Mouse (Mus musculus): ENCODE measurements at regions not wholly inside any gene's neighbourhood (a gene's known extent, or its start where the extent isn't known, plus 50 kb on each side); places are given as distances from the start of the nearest gene placed in this dataset.

DNA sequence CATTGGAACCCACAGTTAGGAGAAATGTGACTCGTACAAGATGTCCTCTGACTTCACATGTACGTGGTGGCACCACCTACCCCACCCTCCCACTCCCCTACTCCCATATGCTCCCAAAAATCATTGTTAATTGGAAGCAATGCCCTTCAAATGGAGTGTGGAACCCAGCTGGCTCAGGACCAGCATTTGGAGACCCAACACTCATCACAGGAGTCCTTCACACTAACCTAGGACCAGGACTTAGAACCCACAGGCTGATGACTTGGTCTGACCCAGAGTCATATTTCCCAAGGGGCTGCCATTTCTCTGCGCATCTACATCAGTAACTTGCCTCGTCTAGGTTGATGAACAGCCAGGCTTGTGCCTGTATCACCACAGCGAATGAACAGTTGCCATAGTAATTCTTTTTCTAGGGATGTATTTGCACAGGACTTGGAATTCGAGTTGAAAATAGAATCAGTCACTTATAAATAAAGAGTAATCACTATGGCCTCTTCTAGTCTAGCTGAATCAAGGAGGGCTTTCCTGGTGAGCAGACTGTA is 84.3 kb upstream of the Tmem108 start:
- H3K27me3 ChIP-seq (ENCODE audit: insufficient read depth, low read length), result no peaks in the 10 kb centered on the region
- peaks cover 44% of the 10 kb centered on the region for H3K9me3 ChIP-seq (replicated peaks)
- no peak overlapping the region for H3K4me3 ChIP-seq (ENCODE audit: low read depth, low read length)
- no peaks in the 10 kb centered on the region for H3K4me1 ChIP-seq (ENCODE audit: insufficient read depth, low read depth, low read length)
- H3K36me3 ChIP-seq (replicated peaks), result no peaks in the 10 kb centered on the region
- TF ChIP-seq CTCF (IDR thresholded peaks at IDR 0.05; ENCODE audit: low read depth, low read length), result no peak
- no peak for TF ChIP-seq GATA2 (IDR thresholded peaks at IDR 0.05; ENCODE audit: borderline replicate concordance, low read depth, low read length)
- no peak for TF ChIP-seq POLR2AphosphoS5 (IDR thresholded peaks at IDR 0.05; ENCODE audit: insufficient replicate concordance, low read depth, low read length)
- TF ChIP-seq TAL1 (conservative IDR thresholded peaks at IDR 0.05; ENCODE audit: low read depth, low read length), result no peak
- no peak for TF ChIP-seq GATA1 (IDR thresholded peaks at IDR 0.05; ENCODE audit: borderline replicate concordance, low read length)
- DNase-seq (ENCODE audit: low spot score) (no peak), ATAC-seq (ENCODE audit: extremely low read depth, insufficient number of reproducible peaks, low FRiP score, poor library complexity, severe bottlenecking) (no peak)

DNA sequence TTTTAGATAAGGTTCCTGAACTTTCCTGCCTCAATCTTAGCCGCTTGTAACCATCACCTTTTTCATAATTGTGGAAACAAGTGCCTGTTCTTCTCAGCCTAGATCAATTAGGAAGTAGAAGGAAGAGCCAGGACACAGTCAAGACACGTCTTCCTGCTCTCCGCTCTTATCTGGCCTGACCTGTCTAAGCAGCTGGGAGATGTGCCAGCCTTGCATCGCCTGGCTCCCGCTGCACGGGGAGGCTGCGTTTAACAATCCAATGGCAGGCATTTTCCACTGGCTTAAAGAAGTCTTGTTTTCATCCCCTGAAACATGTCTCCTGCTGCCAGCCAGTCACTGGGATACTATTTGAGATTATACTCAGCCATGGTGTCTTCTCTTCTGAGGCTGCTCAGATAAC is 86.3 kb upstream of the Tmem108 start:
- Histone ChIP-seq H3K36me3 (replicated peaks) (no peaks in the 10 kb centered on the region), H3K9me3 (replicated peaks) (peaks cover 42% of the 10 kb centered on the region), H3K27me3 (ENCODE audit: insufficient read depth, low read length) (no peaks in the 10 kb centered on the region), H3K4me1 (ENCODE audit: insufficient read depth, low read depth, low read length) (no peaks in the 10 kb centered on the region), H3K4me3 (ENCODE audit: low read depth, low read length) (no peak overlapping the region)
- DNase-seq (ENCODE audit: low spot score), result no peak
- TF ChIP-seq TAL1 (conservative IDR thresholded peaks at IDR 0.05; ENCODE audit: low read depth, low read length) (no peak), GATA1 (IDR thresholded peaks at IDR 0.05; ENCODE audit: borderline replicate concordance, low read length) (no peak), GATA2 (IDR thresholded peaks at IDR 0.05; ENCODE audit: borderline replicate concordance, low read depth, low read length) (no peak), CTCF (IDR thresholded peaks at IDR 0.05; ENCODE audit: low read depth, low read length) (no peak), POLR2AphosphoS5 (IDR thresholded peaks at IDR 0.05; ENCODE audit: insufficient replicate concordance, low read depth, low read length) (no peak)
- no peak for ATAC-seq (ENCODE audit: extremely low read depth, insufficient number of reproducible peaks, low FRiP score, poor library complexity, severe bottlenecking)

DNA sequence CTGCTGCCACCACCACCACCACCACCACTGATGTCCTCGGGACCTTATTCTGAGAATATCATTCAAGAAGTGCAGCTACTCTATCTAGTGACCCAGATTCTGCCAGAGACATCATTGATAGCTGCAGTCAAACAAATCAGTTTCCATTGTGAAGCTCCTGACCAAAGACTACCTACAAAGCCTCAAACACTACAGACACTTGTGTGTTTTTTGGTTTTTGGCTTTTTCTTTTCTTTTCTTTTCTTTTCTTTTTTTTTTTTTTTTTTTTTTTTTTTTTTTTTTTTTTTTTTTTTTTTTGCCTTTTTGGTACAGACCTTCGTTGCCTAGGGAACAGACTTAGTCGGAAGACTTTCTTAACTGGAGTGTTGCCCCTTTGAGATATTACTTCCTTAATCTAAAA is 87.4 kb upstream of the Tmem108 start:
- DNase-seq (ENCODE audit: low spot score) (no peak), ATAC-seq (ENCODE audit: extremely low read depth, insufficient number of reproducible peaks, low FRiP score, poor library complexity, severe bottlenecking) (no peak)
- Histone ChIP-seq H3K4me3 (ENCODE audit: low read depth, low read length) (no peak overlapping the region), H3K9me3 (replicated peaks) (peaks cover 52% of the 10 kb centered on the region), H3K4me1 (ENCODE audit: insufficient read depth, low read depth, low read length) (no peaks in the 10 kb centered on the region), H3K27me3 (ENCODE audit: insufficient read depth, low read length) (no peaks in the 10 kb centered on the region), H3K36me3 (replicated peaks) (no peaks in the 10 kb centered on the region)
- no peak for TF ChIP-seq POLR2AphosphoS5 (IDR thresholded peaks at IDR 0.05; ENCODE audit: insufficient replicate concordance, low read depth, low read length)

- Histone ChIP-seq H3K36me3 (replicated peaks) (no peaks in the 10 kb centered on the region), H3K9me3 (replicated peaks) (peaks cover 50% of the 10 kb centered on the region), H3K4me1 (ENCODE audit: insufficient read depth, low read depth, low read length) (no peaks in the 10 kb centered on the region), H3K27me3 (ENCODE audit: insufficient read depth, low read length) (no peaks in the 10 kb centered on the region), H3K4me3 (ENCODE audit: low read depth, low read length) (no peak overlapping the region)
- no peak for TF ChIP-seq GATA2 (IDR thresholded peaks at IDR 0.05; ENCODE audit: borderline replicate concordance, low read depth, low read length)
- no peak for TF ChIP-seq GATA1 (IDR thresholded peaks at IDR 0.05; ENCODE audit: borderline replicate concordance, low read length)
- TF ChIP-seq POLR2AphosphoS5 (IDR thresholded peaks at IDR 0.05; ENCODE audit: insufficient replicate concordance, low read depth, low read length), result no peak
- no peak for TF ChIP-seq TAL1 (conservative IDR thresholded peaks at IDR 0.05; ENCODE audit: low read depth, low read length)
- TF ChIP-seq CTCF (IDR thresholded peaks at IDR 0.05; ENCODE audit: low read depth, low read length), result no peak
- DNase-seq (ENCODE audit: low spot score) (no peak), ATAC-seq (ENCODE audit: extremely low read depth, insufficient number of reproducible peaks, low FRiP score, poor library complexity, severe bottlenecking) (no peak)
Measured at GRCm38 (mm10) chr9:103852691-103853090, 91.1 kb upstream of the Tmem108 start.

GRCm38 (mm10) chr9:103860658-103861377 is 99.2 kb upstream of the Tmem108 start:
- no peak for DNase-seq (ENCODE audit: low spot score)
- no peaks in the 10 kb centered on the region for H3K27me3 ChIP-seq (ENCODE audit: insufficient read depth, low read length)
- no peaks in the 10 kb centered on the region for H3K4me1 ChIP-seq (ENCODE audit: insufficient read depth, low read depth, low read length)
- no peak overlapping the region for H3K4me3 ChIP-seq (ENCODE audit: low read depth, low read length)
- ATAC-seq (ENCODE audit: extremely low read depth, insufficient number of reproducible peaks, low FRiP score, poor library complexity, severe bottlenecking), result no peak
- no peaks in the 10 kb centered on the region for H3K36me3 ChIP-seq (replicated peaks)
- H3K9me3 ChIP-seq (replicated peaks), result peaks cover 33% of the 10 kb centered on the region
- TF ChIP-seq POLR2AphosphoS5 (IDR thresholded peaks at IDR 0.05; ENCODE audit: insufficient replicate concordance, low read depth, low read length) (no peak), GATA1 (IDR thresholded peaks at IDR 0.05; ENCODE audit: borderline replicate concordance, low read length) (no peak), CTCF (IDR thresholded peaks at IDR 0.05; ENCODE audit: low read depth, low read length) (no peak), TAL1 (conservative IDR thresholded peaks at IDR 0.05; ENCODE audit: low read depth, low read length) (no peak), GATA2 (IDR thresholded peaks at IDR 0.05; ENCODE audit: borderline replicate concordance, low read depth, low read length) (no peak)

GRCm38 (mm10) chr9:103862493-103862892 is 100.9 kb upstream of the Tmem108 start:
- Histone ChIP-seq H3K36me3 (replicated peaks) (no peaks in the 10 kb centered on the region), H3K27me3 (ENCODE audit: insufficient read depth, low read length) (no peaks in the 10 kb centered on the region), H3K9me3 (replicated peaks) (peaks cover 39% of the 10 kb centered on the region), H3K4me1 (ENCODE audit: insufficient read depth, low read depth, low read length) (no peaks in the 10 kb centered on the region), H3K4me3 (ENCODE audit: low read depth, low read length) (no peak overlapping the region)
- no peak for TF ChIP-seq CTCF (IDR thresholded peaks at IDR 0.05; ENCODE audit: low read depth, low read length)
- no peak for TF ChIP-seq TAL1 (conservative IDR thresholded peaks at IDR 0.05; ENCODE audit: low read depth, low read length)
- no peak for TF ChIP-seq GATA1 (IDR thresholded peaks at IDR 0.05; ENCODE audit: borderline replicate concordance, low read length)
- TF ChIP-seq POLR2AphosphoS5 (IDR thresholded peaks at IDR 0.05; ENCODE audit: insufficient replicate concordance, low read depth, low read length), result no peak
- no peak for TF ChIP-seq GATA2 (IDR thresholded peaks at IDR 0.05; ENCODE audit: borderline replicate concordance, low read depth, low read length)
- no peak for DNase-seq (ENCODE audit: low spot score)
- ATAC-seq (ENCODE audit: extremely low read depth, insufficient number of reproducible peaks, low FRiP score, poor library complexity, severe bottlenecking), result no peak

Data from G1E (cell line).